Mouse (Mus musculus): Measurements from ENCODE around the gene Foxj3. TPM values are rescaled to one million over a fixed set of nuclear protein-coding genes. Genes with fewer than 3 reads are reported as not detected.

Foxj3 gene
- polyA plus RNA-seq, 1 experiment from 2014 or later = 14.6 TPM

DNA sequence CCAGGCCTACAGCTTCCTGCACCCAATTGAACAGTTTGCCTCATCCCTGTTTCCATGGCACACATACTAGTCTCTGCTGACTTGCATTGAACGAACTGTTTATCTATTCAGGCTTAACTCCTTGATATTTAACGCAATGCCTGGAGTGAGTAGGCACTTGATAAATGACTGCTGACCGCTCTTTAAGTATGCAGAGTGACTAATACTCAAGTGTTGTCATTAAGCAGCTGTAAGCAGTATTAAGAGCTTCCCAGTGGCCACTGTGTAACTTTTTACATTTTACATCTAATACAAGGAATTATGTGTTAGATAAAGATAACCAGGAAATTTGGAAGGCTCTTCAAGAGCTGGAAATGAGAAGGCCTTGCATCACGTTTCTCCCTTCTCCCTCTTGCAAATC lies 1.7 kb upstream of the Foxj3 start:
- H3K4me2 ChIP-seq (ENCODE audit: low read length) = no peak overlapping the region
- DNase-seq (ENCODE audit: low spot score) (no peak), ATAC-seq (replicated peaks; ENCODE audit: low FRiP score, low read depth) (no peak)
- no peaks in the 10 kb centered on the region for H3K36me3 ChIP-seq (ENCODE audit: insufficient read depth, low read length)
- H3K4me3 ChIP-seq (replicated peaks; ENCODE audit: low read depth, low read length) = no peak overlapping the region
- no peak for TF ChIP-seq CTCF (IDR thresholded peaks at IDR 0.05; ENCODE audit: low read depth)
- WGBS = 62% methylated on average over 4 of the region's 4 CpGs
- no peaks in the 10 kb centered on the region for H3K27me3 ChIP-seq (ENCODE audit: insufficient read depth, low read length)
- no peak overlapping the region for H3K27ac ChIP-seq
- H3K9ac ChIP-seq (ENCODE audit: low read depth, low read length) = no peak overlapping the region
- H3K9me3 ChIP-seq (replicated peaks; ENCODE audit: low read length) = no peaks in the 10 kb centered on the region
- 0 out of 2 replicates have a peak, but pooled peaks cover 3% of the 10 kb centered on the region for H3K4me1 ChIP-seq (replicated peaks; ENCODE audit: insufficient read depth, low read length)

DNA sequence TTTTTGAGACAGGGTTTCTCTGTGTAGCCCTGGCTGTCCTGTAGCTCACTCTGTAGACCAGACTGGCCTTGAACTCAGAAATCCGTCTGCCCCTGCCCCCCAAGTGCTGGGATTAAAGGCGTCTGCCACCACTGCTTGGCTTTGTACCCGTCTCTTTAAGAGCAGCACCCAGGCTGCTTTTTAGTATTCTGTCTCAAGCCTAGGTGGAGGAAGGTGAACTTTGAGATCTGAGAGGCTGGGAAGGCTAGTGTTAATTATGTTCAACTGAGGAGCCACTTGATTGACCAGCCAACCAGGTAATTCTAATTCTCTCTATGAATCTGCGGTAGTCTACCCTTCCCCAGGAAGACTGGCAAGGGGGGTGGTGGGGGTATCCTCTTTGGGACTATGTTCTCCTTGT lies 632 bp downstream of the Foxj3 start:
- no peak for ATAC-seq (replicated peaks; ENCODE audit: low FRiP score, low read depth)
- 0 out of 2 replicates have a peak, but pooled peaks cover 9% of the 10 kb centered on the region for H3K4me1 ChIP-seq (replicated peaks; ENCODE audit: insufficient read depth, low read length)

DNA sequence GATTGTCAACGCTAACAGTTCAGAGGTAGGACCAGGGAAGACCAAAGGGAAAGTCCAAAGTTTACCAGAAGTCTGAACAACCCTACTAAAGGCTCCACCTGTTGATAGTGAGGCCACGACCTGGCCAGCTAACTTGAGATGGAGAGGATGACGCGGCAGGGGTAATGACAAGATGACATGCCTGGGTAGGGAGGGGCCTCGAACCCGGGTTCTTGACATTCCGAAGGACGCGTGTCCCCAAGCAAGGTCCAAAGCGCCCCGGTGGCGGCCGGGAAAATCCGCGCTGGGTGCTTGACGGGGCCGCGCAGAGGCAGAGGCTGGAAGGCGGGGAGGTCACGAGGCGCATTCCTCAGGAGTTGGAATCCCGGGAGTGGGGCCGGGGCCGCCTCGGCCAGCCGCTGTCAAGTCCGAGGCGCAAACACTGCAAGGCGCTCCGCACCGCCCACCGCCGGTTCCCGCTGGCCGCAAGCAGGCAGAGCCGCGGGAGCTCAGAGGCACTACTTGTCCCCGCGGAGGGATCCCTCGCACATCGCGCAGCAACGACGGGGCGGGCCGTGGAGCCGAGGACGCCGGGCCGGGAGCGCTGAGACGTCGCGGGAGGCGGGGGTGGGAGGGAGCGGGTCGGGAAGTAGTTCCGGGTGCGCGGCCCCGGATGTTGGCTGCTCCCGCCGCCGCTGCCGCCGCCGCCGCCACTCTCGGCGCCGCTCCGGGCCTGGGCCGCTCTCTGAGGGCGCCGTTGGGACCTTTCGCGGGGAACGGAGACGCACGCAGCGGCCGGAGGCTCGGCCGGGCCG lies 2.4 kb downstream of the Foxj3 start, which contains the start of gene Frg2f1:
TSS of gene Frg2f1 (minus strand) at position 499 of the 794 bp plus-strand sequence.
- peak within 1 kb of the TSS; percentile 87 for H3K4me2 ChIP-seq (ENCODE audit: low read length)
- no peaks in the 10 kb centered on the region for H3K36me3 ChIP-seq (ENCODE audit: insufficient read depth, low read length)
- WGBS = under 1% methylated on average over 57 of the region's 85 CpGs
- no peaks in the 10 kb centered on the region for H3K27me3 ChIP-seq (ENCODE audit: insufficient read depth, low read length)
- DNase-seq (ENCODE audit: low spot score) (peak; percentile 94), ATAC-seq (replicated peaks; ENCODE audit: low FRiP score, low read depth) (peak; percentile 93)
- peak within 1 kb of the TSS; percentile 98 for H3K9ac ChIP-seq (ENCODE audit: low read depth, low read length)
- H3K27ac ChIP-seq = peak within 1 kb of the TSS; percentile 99
- 0 out of 2 replicates have a peak, but pooled peaks cover 9% of the 10 kb centered on the region for H3K4me1 ChIP-seq (replicated peaks; ENCODE audit: insufficient read depth, low read length)
- H3K4me3 ChIP-seq (replicated peaks; ENCODE audit: low read depth, low read length) = peak within 1 kb of the TSS; percentile 97
- H3K9me3 ChIP-seq (replicated peaks; ENCODE audit: low read length) = no peaks in the 10 kb centered on the region
- peak; percentile 14; the same call in 1 of the 2 replicates for TF ChIP-seq CTCF (IDR thresholded peaks at IDR 0.05; ENCODE audit: low read depth)

More for the DNA sequence above, 632 bp downstream of the Foxj3 start:
- H3K27ac ChIP-seq = no peak overlapping the region
- no peak overlapping the region for H3K4me3 ChIP-seq (replicated peaks; ENCODE audit: low read depth, low read length)
- no peak for DNase-seq (ENCODE audit: low spot score)
- WGBS = 65% methylated on average over 4 of the region's 4 CpGs
- no peak overlapping the region for H3K9ac ChIP-seq (ENCODE audit: low read depth, low read length)
- TF ChIP-seq CTCF (IDR thresholded peaks at IDR 0.05; ENCODE audit: low read depth) = no peak
- H3K27me3 ChIP-seq (ENCODE audit: insufficient read depth, low read length) = no peaks in the 10 kb centered on the region
- H3K36me3 ChIP-seq (ENCODE audit: insufficient read depth, low read length) = no peaks in the 10 kb centered on the region
- H3K4me2 ChIP-seq (ENCODE audit: low read length) = no peak overlapping the region
- H3K9me3 ChIP-seq (replicated peaks; ENCODE audit: low read length) = no peaks in the 10 kb centered on the region

DNA sequence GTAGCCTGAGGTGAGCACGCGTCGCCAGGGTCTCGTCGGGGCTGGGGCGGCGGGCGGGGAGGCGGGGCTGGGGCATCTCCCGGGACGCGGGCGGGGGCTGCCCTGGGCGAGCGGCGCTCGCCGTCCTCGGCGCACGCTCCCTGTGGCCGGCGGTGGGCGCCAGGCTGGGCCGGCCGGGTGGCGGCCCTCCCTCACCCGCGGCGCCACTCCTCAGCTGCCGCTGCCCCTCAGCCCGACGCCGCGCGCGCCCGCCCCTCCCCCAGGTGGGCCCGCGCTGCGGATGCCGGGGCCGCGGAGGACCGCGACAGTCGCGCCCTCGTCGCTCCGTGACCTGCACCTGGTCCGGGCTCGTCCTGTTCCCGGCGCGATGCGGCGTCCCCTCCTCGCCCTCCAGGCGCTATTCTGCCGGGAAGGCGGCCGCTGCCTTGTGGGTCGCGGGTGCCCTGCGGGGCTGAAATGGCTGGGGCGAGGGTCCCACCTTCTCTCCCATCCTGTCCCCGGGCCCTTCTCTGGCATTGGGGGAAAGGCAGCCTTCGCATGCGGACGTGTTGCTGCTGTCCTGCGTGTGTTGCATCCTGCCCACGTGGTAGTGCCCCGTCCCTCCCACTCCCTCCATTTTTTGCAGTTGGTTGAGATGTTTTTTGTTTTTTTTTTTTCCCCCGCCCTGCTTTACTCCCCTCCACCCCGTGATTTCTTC lies 3.2 kb downstream of the Foxj3 start:
- WGBS = under 1% methylated on average over 48 of the region's 76 CpGs
- Histone ChIP-seq H3K4me2 (ENCODE audit: low read length) (peak overlapping the region; percentile 87), H3K9me3 (replicated peaks; ENCODE audit: low read length) (no peaks in the 10 kb centered on the region), H3K9ac (ENCODE audit: low read depth, low read length) (peak overlapping the region; percentile 98), H3K4me1 (replicated peaks; ENCODE audit: insufficient read depth, low read length) (0 out of 2 replicates have a peak, but pooled peaks cover 9% of the 10 kb centered on the region), H3K27ac (peak overlapping the region; percentile 99), H3K27me3 (ENCODE audit: insufficient read depth, low read length) (no peaks in the 10 kb centered on the region), H3K4me3 (replicated peaks; ENCODE audit: low read depth, low read length) (peak overlapping the region; percentile 97), H3K36me3 (ENCODE audit: insufficient read depth, low read length) (no peaks in the 10 kb centered on the region)
- peak; percentile 74 for ATAC-seq (replicated peaks; ENCODE audit: low FRiP score, low read depth)
- TF ChIP-seq CTCF (IDR thresholded peaks at IDR 0.05; ENCODE audit: low read depth) = no peak
- peak; percentile 71 for DNase-seq (ENCODE audit: low spot score)

DNA sequence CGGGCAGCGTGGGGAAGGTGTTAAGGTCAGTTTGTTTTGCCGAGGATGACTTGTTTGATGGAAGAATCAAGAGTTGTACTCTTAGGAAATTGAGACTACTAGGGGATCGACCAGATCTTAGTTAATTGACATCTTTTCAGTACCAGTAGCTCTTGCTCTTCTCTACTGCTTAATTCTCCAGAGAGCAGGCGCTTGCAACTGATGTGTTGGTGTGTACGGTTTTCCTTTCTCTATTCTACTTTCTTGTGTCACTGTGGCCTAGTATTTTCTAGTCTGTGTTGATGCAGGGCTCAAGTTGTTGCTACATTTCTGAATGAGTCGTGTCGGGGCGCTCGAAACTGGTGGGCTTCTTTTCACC lies 3.7 kb downstream of the Foxj3 start:
- Histone ChIP-seq H3K4me1 (replicated peaks; ENCODE audit: insufficient read depth, low read length) (0 out of 2 replicates have a peak, but pooled peaks cover 9% of the 10 kb centered on the region), H3K4me3 (replicated peaks; ENCODE audit: low read depth, low read length) (peak overlapping the region; percentile 97), H3K4me2 (ENCODE audit: low read length) (peak overlapping the region; percentile 87), H3K27ac (peak overlapping the region; percentile 99), H3K9me3 (replicated peaks; ENCODE audit: low read length) (no peaks in the 10 kb centered on the region), H3K9ac (ENCODE audit: low read depth, low read length) (peak overlapping the region; percentile 98), H3K36me3 (ENCODE audit: insufficient read depth, low read length) (no peaks in the 10 kb centered on the region), H3K27me3 (ENCODE audit: insufficient read depth, low read length) (no peaks in the 10 kb centered on the region)
- ATAC-seq (replicated peaks; ENCODE audit: low FRiP score, low read depth) = no peak
- TF ChIP-seq CTCF (IDR thresholded peaks at IDR 0.05; ENCODE audit: low read depth) = no peak
- no peak for DNase-seq (ENCODE audit: low spot score)
- WGBS = 4% methylated on average over 10 of the region's 10 CpGs

DNA sequence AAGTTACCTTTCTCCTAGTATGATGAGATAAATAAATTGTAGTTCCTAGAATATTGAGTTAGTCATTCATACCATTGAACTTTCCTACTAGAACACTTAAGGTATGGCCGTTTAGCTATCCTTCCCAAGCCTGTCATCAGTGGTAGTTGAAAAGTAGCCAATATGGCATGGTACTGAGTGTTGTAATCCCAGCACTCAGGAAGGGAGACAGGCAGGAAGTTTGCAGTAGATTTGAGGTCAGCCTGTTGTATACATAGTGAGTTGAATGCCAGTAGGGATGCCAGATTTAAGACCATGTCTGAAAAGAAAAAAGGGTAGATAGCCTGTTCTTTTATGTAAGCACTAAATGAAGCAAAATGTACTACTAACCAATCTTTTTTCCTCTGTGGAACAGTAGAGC lies 14.1 kb downstream of the Foxj3 start:
- Histone ChIP-seq H3K9me3 (replicated peaks; ENCODE audit: low read length) (no peaks in the 10 kb centered on the region), H3K4me3 (replicated peaks; ENCODE audit: low read depth, low read length) (no peak overlapping the region), H3K27ac (no peak overlapping the region), H3K36me3 (ENCODE audit: insufficient read depth, low read length) (no peaks in the 10 kb centered on the region), H3K9ac (ENCODE audit: low read depth, low read length) (no peak overlapping the region), H3K4me1 (replicated peaks; ENCODE audit: insufficient read depth, low read length) (0 out of 2 replicates have a peak, but pooled peaks cover 3% of the 10 kb centered on the region), H3K27me3 (ENCODE audit: insufficient read depth, low read length) (no peaks in the 10 kb centered on the region), H3K4me2 (ENCODE audit: low read length) (no peak overlapping the region)
- TF ChIP-seq CTCF (IDR thresholded peaks at IDR 0.05; ENCODE audit: low read depth) = no peak
- DNase-seq (ENCODE audit: low spot score) = no peak
- WGBS = 47% methylated on average over 1 of the region's 1 CpGs
- no peak for ATAC-seq (replicated peaks; ENCODE audit: low FRiP score, low read depth)

Measured in kidney, postnatal 0 days (tissue).